Mouse (Mus musculus) E14TG2a.4 (cell line): Measurements from ENCODE around the gene Ap2m1.
A peak's percentile ranks its signal among the peaks of the same experiment; 100 is the strongest.
"Not testable (repeated sequence)": the region's sequence is repeated elsewhere in the genome, so short reads cannot be mapped to it uniquely, and the experiment has no call there.

Experiments
- H3K27me3 ChIP-seq: 2 replicates; pipeline ENCODE4 v1.6.1; 2014; ENCODE audit warnings: low read length, control low read depth; ENCODE audit not compliant: insufficient read depth
- H3K36me3 ChIP-seq: 2 replicates; pipeline ENCODE4 v1.6.1; 2014; ENCODE audit warnings: low read length, control low read depth; ENCODE audit not compliant: insufficient read depth
- H3K4me1 ChIP-seq: replicated peaks from 2 replicates; pipeline ENCODE4 v1.6.1; 2014; ENCODE audit warnings: low read depth, low read length, control low read depth
- H3K4me3 ChIP-seq: replicated peaks from 2 replicates; pipeline ENCODE4 v1.5.1; 2014; ENCODE audit warnings: mild to moderate bottlenecking, low read length
- H3K9me3 ChIP-seq: 2 replicates; pipeline ENCODE4 v1.6.1; 2014; ENCODE audit warnings: low read length, control low read depth
- CTCF ChIP-seq: conservative IDR thresholded peaks from 2 replicates; pipeline ENCODE4 v1.5.1; 2014; ENCODE audit warnings: low read length
- NANOG ChIP-seq: IDR thresholded peaks from 2 replicates; pipeline ENCODE4 v1.6.1; 2014; ENCODE audit warnings: borderline replicate concordance, low read length, mixed read lengths
- POU5F1 ChIP-seq: IDR thresholded peaks from 2 replicates; pipeline ENCODE4 v1.6.1; 2014; ENCODE audit warnings: low read length, borderline replicate concordance

The Ap2m1 gene

DNA sequence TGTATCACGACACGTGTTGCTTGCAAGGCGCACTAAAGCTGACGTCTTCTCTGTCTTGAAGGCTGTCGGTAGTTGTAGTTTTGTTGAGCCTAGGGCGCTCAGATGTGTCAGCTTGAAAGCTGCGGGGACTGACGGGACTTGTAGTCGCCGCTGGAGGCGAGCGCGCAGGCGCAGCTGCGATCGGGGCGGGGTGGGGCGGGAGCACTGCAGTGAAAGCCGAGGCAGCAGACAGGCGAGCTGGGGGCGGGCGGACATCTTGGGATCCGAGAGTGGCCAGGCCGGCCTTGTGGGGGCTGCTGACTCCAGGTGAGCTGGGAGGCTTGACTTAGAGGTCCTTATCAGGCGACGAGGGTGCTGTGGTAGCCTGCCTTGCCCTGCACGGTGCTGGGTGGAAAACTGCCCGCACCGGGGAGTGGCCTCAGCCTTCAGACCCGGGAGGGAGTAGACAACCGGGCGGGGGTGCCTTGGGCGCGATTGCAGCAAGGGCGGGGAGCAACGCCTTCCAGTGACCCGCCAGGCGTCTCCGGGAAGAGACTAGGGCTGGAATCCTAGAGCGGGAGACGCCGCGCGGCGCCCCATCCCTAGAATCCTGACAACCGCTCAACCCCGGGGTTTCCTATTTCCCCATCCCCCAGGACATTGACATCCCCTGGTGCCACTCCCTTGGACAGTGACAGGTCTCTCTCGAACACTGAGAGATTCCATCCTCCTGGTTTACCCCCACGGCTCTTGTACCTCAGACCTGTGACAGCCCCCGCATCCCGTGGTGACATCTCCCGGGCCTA, at the start of gene Ap2m1:
Ap2m1 (plus strand) TSS at position 183 of the 785 bp plus-strand sequence.
- Histone ChIP-seq H3K27me3 (no peaks in the 10 kb centered on the region), H3K4me1 (peaks cover 65% of the 10 kb centered on the region), H3K36me3 (peaks cover 50% of the 10 kb centered on the region), H3K9me3 (no peaks in the 10 kb centered on the region), H3K4me3 (peak within 1 kb of the TSS; percentile 98)
- no peak for TF ChIP-seq CTCF
- no peak for TF ChIP-seq POU5F1
- TF ChIP-seq NANOG, result no peak

DNA sequence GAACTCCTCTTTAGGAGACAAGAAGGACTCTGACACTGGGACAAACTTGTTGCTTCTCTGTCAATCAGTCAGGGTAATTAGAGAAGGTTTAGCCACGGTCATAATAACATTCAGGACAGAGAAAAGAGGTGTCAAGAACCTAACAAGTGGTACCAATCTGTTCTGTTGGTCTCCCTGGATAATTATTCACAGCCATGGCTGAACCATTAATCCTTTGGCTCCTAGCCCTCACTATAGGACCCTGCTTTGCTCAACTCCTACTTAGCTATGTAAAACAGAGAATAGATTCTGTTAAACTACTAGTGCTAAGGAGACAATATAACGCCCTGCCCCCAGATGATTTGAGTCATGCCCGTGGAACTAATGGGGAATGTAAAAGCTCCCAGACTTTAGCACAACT, 49.2 kb upstream of the Ap2m1 start:
- H3K27me3 ChIP-seq, result no peaks in the 10 kb centered on the region
- H3K9me3 ChIP-seq, result peaks cover 5% of the 10 kb centered on the region; the same call in 1 of the 2 replicates
- peaks cover 24% of the 10 kb centered on the region for H3K4me1 ChIP-seq
- H3K36me3 ChIP-seq, result no peaks in the 10 kb centered on the region
- H3K4me3 ChIP-seq, result no peak overlapping the region
- no peak for TF ChIP-seq NANOG
- TF ChIP-seq CTCF, result no peak
- TF ChIP-seq POU5F1, result no peak

DNA sequence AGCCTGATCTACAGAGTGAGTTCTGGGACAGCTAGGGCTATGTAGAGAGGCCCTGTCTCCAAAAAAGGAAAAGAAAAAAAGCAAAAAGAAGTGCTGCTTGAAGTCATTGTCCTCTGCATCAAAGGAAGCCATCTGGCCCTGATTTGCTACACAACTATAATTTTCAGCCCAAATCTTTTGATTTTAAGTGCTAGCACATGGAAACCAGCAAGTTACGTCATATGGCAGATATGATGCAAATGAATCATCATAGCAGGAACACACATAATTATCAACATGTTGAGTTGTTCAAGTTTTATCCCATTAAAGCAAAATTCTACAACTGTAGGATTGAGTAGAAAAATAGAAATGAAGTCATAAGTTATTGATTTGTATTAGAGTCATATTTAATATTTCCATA, 47.1 kb upstream of the Ap2m1 start:
- H3K9me3 ChIP-seq, result peaks cover 5% of the 10 kb centered on the region; the same call in 1 of the 2 replicates
- H3K27me3 ChIP-seq, result no peaks in the 10 kb centered on the region
- H3K36me3 ChIP-seq, result no peaks in the 10 kb centered on the region
- H3K4me3 ChIP-seq, result no peak overlapping the region
- H3K4me1 ChIP-seq, result peaks cover 24% of the 10 kb centered on the region
- TF ChIP-seq NANOG (no peak), POU5F1 (no peak), CTCF (no peak)

DNA sequence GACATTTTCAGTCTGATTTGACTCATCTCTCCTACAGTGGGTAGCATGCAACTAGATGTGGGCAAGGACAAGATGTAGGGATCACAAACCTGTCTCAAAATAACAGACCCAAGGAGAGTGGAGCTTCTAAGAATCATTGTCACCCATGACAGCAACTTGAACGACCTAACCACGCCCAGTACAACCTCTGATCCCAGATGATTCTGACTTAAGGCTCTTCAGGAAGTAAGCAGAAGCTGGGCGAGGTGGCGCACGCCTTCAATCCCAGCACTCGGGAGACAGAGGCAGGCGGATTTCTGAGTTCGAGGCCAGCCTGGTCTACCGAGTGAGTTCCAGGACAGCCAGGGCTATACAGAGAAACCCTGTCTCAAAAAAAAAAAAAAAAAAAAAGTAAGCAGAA, 46.5 kb upstream of the Ap2m1 start:
- H3K36me3 ChIP-seq, H3K9me3 ChIP-seq: not testable (repeated sequence)
- peaks cover 18% of the 10 kb centered on the region for H3K4me1 ChIP-seq

DNA sequence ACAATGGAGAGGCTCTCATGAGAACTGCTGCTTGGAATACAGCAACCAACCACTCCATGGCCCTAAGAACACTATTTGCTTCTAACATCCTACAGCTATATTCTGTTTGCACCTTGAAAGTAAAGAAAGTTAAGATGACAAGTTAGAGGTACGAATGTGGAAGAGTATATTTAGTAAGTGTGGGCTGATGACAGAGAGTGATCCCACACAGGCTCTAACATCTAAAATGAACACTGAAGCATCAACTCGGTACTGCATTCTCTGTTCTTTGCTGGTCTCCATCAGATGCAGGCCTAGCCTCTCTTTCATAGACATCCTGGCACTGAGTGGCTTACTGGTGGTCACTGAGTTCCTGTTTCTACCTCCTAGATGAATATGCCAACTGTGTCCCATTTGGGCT, 46.0 kb upstream of the Ap2m1 start:
- Histone ChIP-seq H3K27me3 (no peaks in the 10 kb centered on the region), H3K4me3 (no peak overlapping the region), H3K9me3 (peaks cover 5% of the 10 kb centered on the region; the same call in 1 of the 2 replicates), H3K36me3 (no peaks in the 10 kb centered on the region), H3K4me1 (peaks cover 15% of the 10 kb centered on the region)
- TF ChIP-seq CTCF, result no peak
- TF ChIP-seq NANOG, result no peak
- TF ChIP-seq POU5F1, result no peak

More for the DNA sequence above, 46.5 kb upstream of the Ap2m1 start:
- H3K27me3 ChIP-seq, H3K4me3 ChIP-seq: not testable (repeated sequence)

DNA sequence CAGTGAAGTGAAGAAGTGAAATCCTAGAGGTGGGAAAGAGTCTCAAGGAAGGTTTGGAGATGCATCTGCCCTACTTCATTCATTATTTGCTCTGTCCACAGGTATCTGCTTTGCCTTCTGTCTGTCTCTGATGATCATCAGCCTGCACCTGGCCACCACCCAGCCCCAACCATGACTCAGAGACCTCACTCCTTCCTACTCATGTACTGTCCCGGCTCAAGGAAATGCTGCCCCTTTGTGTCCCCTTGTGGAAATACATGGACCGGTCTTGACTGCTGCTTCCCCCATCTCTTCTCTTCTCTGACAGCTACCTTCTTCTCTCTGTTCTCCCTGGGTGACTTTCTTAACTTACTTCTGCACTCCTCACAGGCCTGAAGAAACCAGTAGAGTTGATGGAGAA, 44.7 kb upstream of the Ap2m1 start:
- peaks cover 6% of the 10 kb centered on the region for H3K4me1 ChIP-seq
- no peaks in the 10 kb centered on the region for H3K27me3 ChIP-seq
- no peak overlapping the region for H3K4me3 ChIP-seq
- peaks cover 4% of the 10 kb centered on the region; the same call in 1 of the 2 replicates for H3K9me3 ChIP-seq
- TF ChIP-seq POU5F1 (no peak), CTCF (no peak; the same call in 1 of the 2 replicates), NANOG (no peak)
- H3K36me3 ChIP-seq, result no peaks in the 10 kb centered on the region

DNA sequence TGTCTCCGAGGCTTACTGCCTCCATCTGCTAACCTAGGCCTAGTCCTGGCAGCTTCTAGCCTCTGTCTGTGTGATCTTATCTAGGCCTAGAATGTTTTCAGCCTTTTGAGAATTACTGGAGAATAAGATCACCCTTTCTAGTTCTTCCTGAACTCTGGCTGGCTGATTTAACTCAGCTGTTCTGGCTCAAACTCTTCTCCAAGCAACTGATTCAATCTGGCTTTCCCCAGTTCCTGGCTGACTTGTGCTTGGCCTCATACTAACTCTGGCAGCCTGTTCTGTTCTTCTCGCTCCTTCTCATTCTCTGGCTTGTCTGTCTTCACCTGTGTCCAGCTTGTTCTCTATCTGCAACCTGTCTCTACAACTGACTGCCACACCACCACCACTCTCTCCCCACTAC, 44.0 kb upstream of the Ap2m1 start:
- Histone ChIP-seq H3K9me3 (peaks cover 5% of the 10 kb centered on the region), H3K36me3 (no peaks in the 10 kb centered on the region), H3K4me1 (peaks cover 5% of the 10 kb centered on the region; the same call in 1 of the 2 replicates), H3K27me3 (no peaks in the 10 kb centered on the region), H3K4me3 (no peak overlapping the region)
- TF ChIP-seq NANOG, result no peak
- no peak for TF ChIP-seq POU5F1
- TF ChIP-seq CTCF, result no peak

DNA sequence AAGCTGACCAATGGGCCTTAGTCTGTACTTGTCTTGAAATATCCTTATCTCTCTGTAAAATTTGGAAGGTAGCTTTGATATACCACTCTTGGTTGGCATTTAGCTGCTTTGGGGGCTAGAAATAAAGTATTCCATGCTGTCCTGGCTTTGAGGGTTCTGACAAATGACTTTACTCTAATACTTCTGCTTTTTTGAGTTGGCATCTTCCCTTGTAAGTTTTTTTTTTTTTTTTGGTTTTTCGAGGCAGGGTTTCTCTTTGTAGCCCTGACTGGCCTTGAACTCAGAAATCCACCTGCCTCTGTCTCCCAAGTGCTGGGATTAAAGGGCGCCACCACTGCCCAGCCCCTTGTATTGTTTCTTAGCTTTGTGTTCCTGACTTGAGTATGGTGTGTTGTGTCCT, 41.8 kb upstream of the Ap2m1 start:
- Histone ChIP-seq H3K36me3 (no peaks in the 10 kb centered on the region), H3K4me3 (no peak overlapping the region), H3K9me3 (peaks cover 22% of the 10 kb centered on the region), H3K27me3 (no peaks in the 10 kb centered on the region), H3K4me1 (peaks cover 11% of the 10 kb centered on the region; the same call in 1 of the 2 replicates)
- TF ChIP-seq POU5F1, result no peak
- TF ChIP-seq NANOG, result no peak
- TF ChIP-seq CTCF, result no peak
